Mouse (Mus musculus) heart, embryonic 13.5 days (tissue): ENCODE results near the gene Kif5a. TPM values are rescaled to one million over a fixed set of nuclear protein-coding genes. Genes with fewer than 3 reads are reported as not detected.

ENCODE experiments used
- ATAC-seq: fragments of 200-750 bp; cut with Nextera tagmentation; 2 replicates; pipeline ENCODE4 v1.8.0; 2017; ENCODE audit warnings: moderate TSS enrichment; ENCODE audit not compliant: insufficient number of reproducible peaks, low FRiP score, low TSS enrichment; ENCODE audit errors: extremely low read depth
- H3K27ac ChIP-seq: fragments of 300-500 bp; sonication (generic); replicated peaks from 2 replicates; pipeline ENCODE4 v1.5.1; 2015; ENCODE audit warnings: moderate library complexity, mild to moderate bottlenecking, inconsistent platforms
- H3K27me3 ChIP-seq: fragments of 300-500 bp; sonication (generic); replicated peaks from 2 replicates; pipeline ENCODE4 v1.6.1; 2015; ENCODE audit warnings: mild to moderate bottlenecking, inconsistent platforms
- H3K36me3 ChIP-seq: fragments of 300-500 bp; sonication (generic); 2 replicates; pipeline ENCODE4 v1.6.1; 2015; ENCODE audit warnings: mild to moderate bottlenecking, inconsistent platforms
- H3K4me1 ChIP-seq: fragments of 300-500 bp; sonication (generic); 2 replicates; pipeline ENCODE4 v1.6.1; 2015; ENCODE audit warnings: inconsistent platforms
- H3K4me2 ChIP-seq: fragments of 300-500 bp; sonication (generic); 2 replicates; pipeline ENCODE4 v1.6.1; 2015; ENCODE audit warnings: inconsistent platforms, mild to moderate bottlenecking, moderate library complexity
- H3K4me3 ChIP-seq: fragments of 300-500 bp; sonication (generic); 2 replicates; pipeline ENCODE4 v1.5.1; 2015; ENCODE audit warnings: moderate library complexity, mild to moderate bottlenecking, inconsistent platforms
- H3K9ac ChIP-seq: fragments of 300-500 bp; sonication (generic); 2 replicates; pipeline ENCODE4 v1.6.1; 2015; ENCODE audit warnings: inconsistent platforms, mild to moderate bottlenecking, moderate library complexity
- H3K9me3 ChIP-seq: fragments of 300-500 bp; sonication (generic); 2 replicates; pipeline ENCODE4 v1.6.1; 2016; ENCODE audit warnings: inconsistent platforms
- WGBS: fragments of 180-500 bp; shearing (Covaris S2); methylation state at CpG from one replicate; pipeline ENCODE4 v1.1.7; 2015; ENCODE audit warnings: mixed read lengths; 5-methylcytosine and 5-hydroxymethylcytosine counted together
- polyA plus RNA-seq: library from polyadenylated mRNA; unstranded; fragments of >200 nt; fragmentation: Nextera tagmentation; extraction: Ambion mirVana; gene quantifications from 2 replicates; pipeline ENCODE4 v1.2.1, GENCODE M21; 2015

The Kif5a gene
- polyA plus RNA-seq, 1 experiment from 2014 or later: 0.63 TPM

DNA sequence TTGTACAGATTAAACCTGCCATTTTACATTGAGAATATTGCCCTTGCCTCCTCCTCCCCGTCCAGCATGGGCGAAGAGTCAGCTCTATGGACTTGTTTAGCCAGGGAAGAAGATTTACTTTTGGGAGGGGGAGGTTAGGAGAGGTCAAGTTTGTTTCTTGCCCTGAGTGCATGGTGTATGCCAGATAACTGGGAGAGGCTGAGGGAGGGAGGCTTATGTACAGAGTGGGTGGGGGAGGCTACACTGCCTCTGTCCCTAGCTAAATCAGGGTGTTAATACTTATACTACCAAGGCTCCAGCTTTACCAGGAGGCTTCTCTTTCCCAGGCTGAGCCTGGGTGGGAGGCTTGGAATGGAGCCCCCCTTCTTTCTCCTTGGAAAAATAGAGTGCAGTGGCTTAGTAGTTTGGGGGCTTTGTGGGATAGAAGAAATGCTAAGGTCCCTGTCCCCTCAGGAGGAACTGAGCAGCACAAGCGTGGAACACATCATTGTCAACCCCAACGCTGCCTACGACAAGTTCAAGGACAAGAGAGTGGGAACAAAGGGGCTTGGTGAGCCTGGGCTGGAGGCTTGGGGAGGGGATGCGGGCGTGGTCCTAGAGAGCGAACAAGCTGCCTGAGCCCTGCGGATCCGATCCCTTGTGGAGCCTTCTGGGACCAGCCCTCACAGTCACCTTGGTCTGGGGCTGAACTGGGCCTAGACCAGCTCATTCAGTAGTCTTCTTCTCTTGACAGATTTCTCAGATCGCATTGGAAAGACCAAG, 11.3 kb upstream of the Kif5a start:
- Histone ChIP-seq H3K9me3 (no peaks in the 10 kb centered on the region), H3K4me3 (no peak overlapping the region), H3K9ac (no peak overlapping the region), H3K27me3 (no peaks in the 10 kb centered on the region), H3K36me3 (peaks cover 97% of the 10 kb centered on the region), H3K4me2 (no peak overlapping the region), H3K27ac (no peak overlapping the region), H3K4me1 (peaks cover 18% of the 10 kb centered on the region; the same call in 1 of the 2 replicates)
- 0 out of 2 replicates have a peak, but pooled peaks have one; percentile 15 for ATAC-seq
- 86% methylated on average over 11 of the region's 11 CpGs for WGBS

DNA sequence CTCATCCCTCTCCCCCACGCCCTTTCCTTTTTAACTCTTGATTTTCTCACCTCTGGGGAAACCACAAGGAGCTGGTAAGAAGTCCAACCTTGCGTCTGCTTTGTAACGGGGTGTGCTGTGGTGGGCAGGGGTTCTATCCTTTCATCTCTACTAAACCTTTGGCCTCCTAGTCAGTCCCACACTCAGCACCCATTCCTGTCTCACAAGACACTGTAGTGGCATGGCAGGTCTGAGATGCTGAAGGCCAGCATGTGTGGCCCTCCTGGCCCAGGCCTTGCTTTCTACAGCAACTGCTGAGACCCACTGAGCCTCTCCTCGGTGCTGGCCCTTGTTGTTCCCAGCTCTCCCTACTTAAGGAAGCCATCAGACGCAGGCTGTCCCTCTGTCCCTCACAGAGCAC, 9.2 kb upstream of the Kif5a start:
- Histone ChIP-seq H3K36me3 (peaks cover 91% of the 10 kb centered on the region), H3K9ac (no peak overlapping the region), H3K4me2 (no peak overlapping the region), H3K27ac (no peak overlapping the region), H3K4me1 (peaks cover 37% of the 10 kb centered on the region), H3K27me3 (no peaks in the 10 kb centered on the region), H3K9me3 (no peaks in the 10 kb centered on the region), H3K4me3 (no peak overlapping the region)
- WGBS: 83% methylated on average over 5 of the region's 5 CpGs
- no peak for ATAC-seq

GRCm38 (mm10) chr10:127269884-127270283, 6.7 kb upstream of the Kif5a start:
- no peak for ATAC-seq
- Histone ChIP-seq H3K9me3 (no peaks in the 10 kb centered on the region), H3K36me3 (peaks cover 66% of the 10 kb centered on the region), H3K4me2 (no peak overlapping the region), H3K9ac (no peak overlapping the region), H3K4me3 (no peak overlapping the region), H3K27ac (no peak overlapping the region), H3K4me1 (peaks cover 47% of the 10 kb centered on the region), H3K27me3 (peaks cover 3% of the 10 kb centered on the region; the same call in 1 of the 2 replicates)
- 75% methylated on average over 4 of the region's 4 CpGs for WGBS

GRCm38 (mm10) chr10:127269036-127269435, 5.9 kb upstream of the Kif5a start:
- Histone ChIP-seq H3K4me3 (no peak overlapping the region), H3K4me2 (no peak overlapping the region), H3K27ac (no peak overlapping the region), H3K36me3 (peaks cover 58% of the 10 kb centered on the region), H3K9me3 (no peaks in the 10 kb centered on the region), H3K9ac (peak overlapping the region; percentile 50), H3K4me1 (peaks cover 43% of the 10 kb centered on the region), H3K27me3 (peaks cover 12% of the 10 kb centered on the region)
- 81% methylated on average over 12 of the region's 12 CpGs for WGBS
- ATAC-seq: no peak

GRCm38 (mm10) chr10:127268401-127268800, 5.3 kb upstream of the Kif5a start:
- H3K27me3 ChIP-seq: peaks cover 18% of the 10 kb centered on the region
- no peak overlapping the region for H3K4me3 ChIP-seq
- no peak overlapping the region for H3K27ac ChIP-seq
- no peaks in the 10 kb centered on the region for H3K9me3 ChIP-seq
- peaks cover 52% of the 10 kb centered on the region for H3K36me3 ChIP-seq
- no peak for ATAC-seq
- H3K4me1 ChIP-seq: peaks cover 38% of the 10 kb centered on the region
- H3K9ac ChIP-seq: peak overlapping the region; percentile 50; the same call in 1 of the 2 replicates
- WGBS: 49% methylated on average over 5 of the region's 5 CpGs
- H3K4me2 ChIP-seq: no peak overlapping the region

DNA sequence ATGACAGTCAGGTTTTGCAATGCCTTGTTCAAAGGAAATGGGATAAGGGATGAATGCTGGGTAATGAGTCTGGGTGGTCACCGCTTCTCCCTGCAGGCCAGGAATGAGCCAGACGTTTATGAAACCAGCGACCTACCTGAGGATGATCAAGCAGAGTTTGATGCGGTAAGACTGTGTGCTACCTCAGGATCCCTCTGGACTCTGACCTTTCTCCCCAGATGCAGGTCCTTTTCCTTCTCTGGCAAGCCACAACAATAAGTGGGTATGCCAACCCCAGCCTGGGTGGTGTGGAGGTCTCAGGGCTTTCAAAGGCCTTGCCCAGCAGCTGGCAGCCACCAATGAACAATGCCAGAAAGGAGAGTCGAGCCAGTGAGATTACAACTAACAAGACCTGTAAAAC, 4.2 kb upstream of the Kif5a start:
- no peak for ATAC-seq
- Histone ChIP-seq H3K9me3 (no peaks in the 10 kb centered on the region), H3K4me2 (peak overlapping the region; percentile 88), H3K27ac (peak overlapping the region; percentile 91; the same call in 1 of the 2 replicates), H3K36me3 (peaks cover 41% of the 10 kb centered on the region), H3K4me3 (peak overlapping the region; percentile 98), H3K9ac (peak overlapping the region; percentile 100), H3K4me1 (peaks cover 45% of the 10 kb centered on the region), H3K27me3 (peaks cover 29% of the 10 kb centered on the region)
- 60% methylated on average over 5 of the region's 5 CpGs for WGBS

GRCm38 (mm10) chr10:127266112-127267091, 3.3 kb upstream of the Kif5a start, which contains the start of gene Dctn2:
Dctn2 (plus strand) TSS chr10:127266368.
- Histone ChIP-seq H3K9ac (peak within 1 kb of the TSS; percentile 100), H3K4me1 (peaks cover 46% of the 10 kb centered on the region), H3K36me3 (peaks cover 32% of the 10 kb centered on the region), H3K9me3 (no peaks in the 10 kb centered on the region), H3K4me3 (peak within 1 kb of the TSS; percentile 98), H3K27ac (peak within 1 kb of the TSS; percentile 91), H3K4me2 (peak within 1 kb of the TSS; percentile 88), H3K27me3 (peaks cover 38% of the 10 kb centered on the region)
- peak; percentile 97 for ATAC-seq
- under 1% methylated on average over 70 of the region's 70 CpGs for WGBS

- no peak overlapping the region for H3K27ac ChIP-seq
- 29% methylated on average over 4 of the region's 4 CpGs for WGBS
- peaks cover 46% of the 10 kb centered on the region for H3K4me1 ChIP-seq
- no peak for ATAC-seq
- H3K27me3 ChIP-seq: peaks cover 45% of the 10 kb centered on the region
- peak overlapping the region; percentile 98 for H3K4me3 ChIP-seq
- H3K9me3 ChIP-seq: no peaks in the 10 kb centered on the region
- H3K36me3 ChIP-seq: peaks cover 25% of the 10 kb centered on the region
- peak overlapping the region; percentile 58 for H3K4me2 ChIP-seq
- no peak overlapping the region for H3K9ac ChIP-seq
Observed at GRCm38 (mm10) chr10:127265727-127266111, 2.6 kb upstream of the Kif5a start.

DNA sequence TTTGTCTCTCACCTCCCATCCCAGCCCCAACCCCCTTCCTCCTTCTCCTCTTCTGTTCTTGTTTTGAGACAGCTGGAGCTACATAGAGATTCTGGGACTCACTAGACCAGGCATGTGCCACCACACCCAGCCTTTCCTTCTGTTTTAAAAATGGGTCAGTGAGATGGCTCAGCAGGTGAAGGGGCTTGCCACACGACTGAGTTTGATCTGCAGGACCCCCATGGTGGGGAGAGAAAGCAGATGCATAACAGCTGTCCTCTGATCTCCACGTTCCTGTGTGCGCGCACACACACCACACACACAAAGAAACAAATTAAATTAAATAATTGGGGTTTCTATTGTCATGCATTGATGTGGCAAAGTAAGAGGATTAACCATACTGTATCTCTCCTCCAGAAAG, 1.8 kb upstream of the Kif5a start:
- Histone ChIP-seq H3K4me3 (no peak overlapping the region), H3K9me3 (no peaks in the 10 kb centered on the region), H3K9ac (no peak overlapping the region), H3K27ac (no peak overlapping the region), H3K4me2 (no peak overlapping the region), H3K27me3 (peaks cover 48% of the 10 kb centered on the region), H3K4me1 (peaks cover 42% of the 10 kb centered on the region), H3K36me3 (peaks cover 17% of the 10 kb centered on the region)
- ATAC-seq: no peak
- 69% methylated on average over 4 of the region's 4 CpGs for WGBS

DNA sequence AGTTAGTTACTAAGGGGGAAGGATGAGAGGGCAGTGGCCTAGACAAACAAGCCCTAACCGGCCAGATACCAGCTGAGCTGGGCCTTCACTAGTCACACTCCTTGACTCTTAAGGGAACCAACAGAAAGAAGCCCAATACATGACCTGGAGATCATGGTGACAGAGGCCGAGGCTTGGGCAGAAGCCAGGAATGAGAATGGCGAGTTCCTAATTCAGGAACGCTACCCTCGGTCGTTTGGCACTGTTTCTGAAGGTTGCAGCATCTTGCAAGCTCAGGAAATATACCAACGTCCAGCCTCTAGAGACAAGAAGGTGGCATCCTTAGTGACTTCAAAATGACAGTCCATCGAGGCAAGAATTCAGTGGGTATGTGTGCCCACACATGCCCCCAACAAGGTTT, 1.2 kb upstream of the Kif5a start:
- Histone ChIP-seq H3K9me3 (no peaks in the 10 kb centered on the region), H3K27ac (no peak overlapping the region), H3K9ac (no peak overlapping the region), H3K27me3 (peaks cover 50% of the 10 kb centered on the region), H3K4me3 (no peak overlapping the region), H3K4me1 (peaks cover 40% of the 10 kb centered on the region), H3K36me3 (peaks cover 13% of the 10 kb centered on the region), H3K4me2 (no peak overlapping the region)
- 70% methylated on average over 8 of the region's 8 CpGs for WGBS
- no peak for ATAC-seq

- H3K9me3 ChIP-seq: no peaks in the 10 kb centered on the region
- H3K4me2 ChIP-seq: no peak overlapping the region
- no peak overlapping the region for H3K4me3 ChIP-seq
- peaks cover 56% of the 10 kb centered on the region for H3K27me3 ChIP-seq
- WGBS: 58% methylated on average over 3 of the region's 3 CpGs
- peaks cover 6% of the 10 kb centered on the region for H3K36me3 ChIP-seq
- H3K27ac ChIP-seq: no peak overlapping the region
- H3K9ac ChIP-seq: no peak overlapping the region
- H3K4me1 ChIP-seq: peaks cover 33% of the 10 kb centered on the region
- no peak for ATAC-seq
Observed at GRCm38 (mm10) chr10:127263631-127264030, 483 bp upstream of the Kif5a start.
